Mouse (Mus musculus) cerebellum, adult 2 months (tissue): ENCODE data around the gene Tns1.

Experiments used
- CTCF ChIP-seq: fragments of 200-500 bp; IDR thresholded peaks from 2 replicates; pipeline ENCODE4 v1.5.1; 2011; ENCODE audit warnings: low read depth, mild to moderate bottlenecking, control low read depth, low read length, moderate library complexity, borderline replicate concordance; ENCODE audit not compliant: insufficient read depth
- POLR2A ChIP-seq: fragments of 200-500 bp; IDR thresholded peaks from 2 replicates; pipeline ENCODE4 v1.6.1; 2011; ENCODE audit warnings: low read length, control low read depth, borderline replicate concordance; ENCODE audit not compliant: insufficient read depth

DNA sequence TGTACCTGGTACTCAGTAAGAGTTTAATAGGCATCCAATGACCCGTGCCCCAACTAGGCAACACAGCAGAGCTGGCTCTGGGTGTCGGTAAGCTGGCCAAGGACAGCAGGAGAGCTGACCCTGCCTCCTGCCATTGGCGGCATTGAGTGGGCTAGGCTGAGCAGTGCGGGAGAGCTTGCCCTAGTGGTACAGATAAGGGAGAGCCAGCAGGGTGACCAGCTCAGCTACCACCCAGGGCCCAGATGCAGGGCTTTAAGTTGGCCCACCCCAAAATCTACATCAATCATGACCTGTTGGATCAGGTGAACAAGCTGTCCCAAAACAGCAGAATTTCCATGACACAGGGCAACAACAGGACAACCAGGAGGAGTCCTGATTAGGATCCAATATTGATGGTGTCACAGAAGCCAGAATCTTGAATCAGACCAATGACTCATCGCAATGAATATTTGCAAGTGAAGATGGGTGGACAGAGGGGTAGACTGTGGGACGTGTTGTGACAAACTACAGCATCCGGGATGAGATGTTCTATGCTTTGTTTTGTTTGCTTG is 54.2 kb downstream of the Tns1 start:
- no peak for TF ChIP-seq CTCF
- TF ChIP-seq POLR2A = no peak
